Mouse (Mus musculus): ENCODE results near the gene Fam213a.

DNA sequence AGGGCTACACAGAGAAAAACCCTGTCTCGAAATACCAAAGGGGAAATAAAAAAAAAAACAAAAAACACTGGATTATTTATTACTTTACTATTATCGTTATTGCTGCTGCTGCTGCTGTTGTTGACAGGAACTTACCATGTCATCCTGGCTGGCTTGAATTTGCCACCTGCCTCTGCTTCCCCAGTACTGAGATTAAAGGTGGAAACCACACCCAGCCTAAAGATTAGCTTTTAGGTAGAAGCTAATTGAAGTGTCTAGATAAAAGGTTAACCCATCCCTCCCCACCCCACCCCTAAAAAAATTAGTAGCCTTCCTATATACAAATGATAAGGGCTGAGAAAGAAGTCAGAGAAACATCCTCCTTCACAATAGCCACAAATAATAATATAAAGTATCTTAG lies 69.8 kb downstream of the Fam213a start:
- no peak for TF ChIP-seq POLR2A (IDR thresholded peaks at IDR 0.05; ENCODE audit: borderline replicate concordance, insufficient read depth, low read length)
- no peak for TF ChIP-seq CTCF (IDR thresholded peaks at IDR 0.05; ENCODE audit: borderline replicate concordance, insufficient read depth, low read depth, low read length)
